Mouse (Mus musculus): ENCODE results near the gene Mthfsd. TPM values are rescaled to one million over a fixed set of nuclear protein-coding genes. Genes with fewer than 3 reads are reported as not detected.

Gene Mthfsd
- total and polyA plus RNA-seq, 2 experiments: 29.5 to 29.8 TPM

DNA sequence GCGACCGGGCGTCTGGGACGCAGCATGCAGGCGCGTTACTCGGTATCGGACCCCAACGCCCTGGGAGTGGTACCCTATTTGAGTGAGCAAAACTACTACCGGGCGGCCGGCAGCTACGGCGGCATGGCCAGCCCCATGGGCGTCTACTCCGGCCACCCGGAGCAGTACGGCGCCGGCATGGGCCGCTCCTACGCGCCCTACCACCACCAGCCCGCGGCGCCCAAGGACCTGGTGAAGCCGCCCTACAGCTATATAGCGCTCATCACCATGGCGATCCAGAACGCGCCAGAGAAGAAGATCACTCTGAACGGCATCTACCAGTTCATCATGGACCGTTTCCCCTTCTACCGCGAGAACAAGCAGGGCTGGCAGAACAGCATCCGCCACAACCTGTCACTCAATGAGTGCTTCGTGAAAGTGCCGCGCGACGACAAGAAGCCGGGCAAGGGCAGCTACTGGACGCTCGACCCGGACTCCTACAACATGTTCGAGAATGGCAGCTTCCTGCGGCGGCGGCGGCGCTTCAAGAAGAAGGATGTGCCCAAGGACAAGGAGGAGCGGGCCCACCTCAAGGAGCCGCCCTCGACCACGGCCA is 8.5 kb upstream of the Mthfsd start:
- peaks cover 34% of the 10 kb centered on the region for H3K27me3 ChIP-seq (ENCODE audit: control insufficient read depth, insufficient read depth, low read length)
- peak overlapping the region; percentile 70; the same call in 1 of the 2 replicates for H3K4me3 ChIP-seq (ENCODE audit: insufficient read depth, low read depth, low read length)
- H3K79me2 ChIP-seq (ENCODE audit: control insufficient read depth, insufficient read depth, low read length): no peaks in the 10 kb centered on the region
- no peaks in the 10 kb centered on the region for H3K36me3 ChIP-seq (ENCODE audit: control insufficient read depth, insufficient read depth, low read length)
- no peaks in the 10 kb centered on the region for H3K4me1 ChIP-seq (ENCODE audit: control insufficient read depth, insufficient read depth, low read length)
- 4% methylated on average over 55 of the region's 55 CpGs for WGBS
- H3K27ac ChIP-seq (replicated peaks; ENCODE audit: insufficient read depth, low read depth, low read length): no peak overlapping the region
- DNase-seq (ENCODE audit: extremely low read depth, low read depth, low spot score): no peak
- TF ChIP-seq CTCF (IDR thresholded peaks at IDR 0.05; ENCODE audit: low read depth, low read length): no peak
- H3K9ac ChIP-seq (ENCODE audit: low read depth, low read length): peak overlapping the region; percentile 71

DNA sequence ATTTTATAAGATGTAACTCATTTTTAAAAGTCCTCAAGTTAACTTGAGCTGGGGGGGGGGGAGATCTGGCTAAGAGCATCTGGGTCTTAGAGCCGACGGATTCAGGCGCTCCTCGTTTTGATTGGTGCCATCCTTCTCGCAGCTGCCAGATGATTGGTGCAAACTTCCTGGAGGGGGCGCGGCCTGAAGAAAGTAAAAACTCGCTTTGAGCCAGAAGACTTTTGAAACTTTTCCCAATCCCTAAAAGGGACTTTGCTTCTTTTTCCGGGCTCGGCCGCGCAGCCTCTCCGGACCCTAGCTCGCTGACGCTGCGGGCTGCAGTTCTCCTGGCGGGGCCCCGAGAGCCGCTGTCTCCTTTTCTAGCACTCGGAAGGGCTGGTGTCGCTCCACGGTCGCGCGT is 7.8 kb upstream of the Mthfsd start, which contains the start of gene Foxc2:
Foxc2 (plus strand) TSS at position 224 of the 400 bp plus-strand sequence.
- H3K9ac ChIP-seq (ENCODE audit: low read depth, low read length): peak within 1 kb of the TSS; percentile 71

DNA sequence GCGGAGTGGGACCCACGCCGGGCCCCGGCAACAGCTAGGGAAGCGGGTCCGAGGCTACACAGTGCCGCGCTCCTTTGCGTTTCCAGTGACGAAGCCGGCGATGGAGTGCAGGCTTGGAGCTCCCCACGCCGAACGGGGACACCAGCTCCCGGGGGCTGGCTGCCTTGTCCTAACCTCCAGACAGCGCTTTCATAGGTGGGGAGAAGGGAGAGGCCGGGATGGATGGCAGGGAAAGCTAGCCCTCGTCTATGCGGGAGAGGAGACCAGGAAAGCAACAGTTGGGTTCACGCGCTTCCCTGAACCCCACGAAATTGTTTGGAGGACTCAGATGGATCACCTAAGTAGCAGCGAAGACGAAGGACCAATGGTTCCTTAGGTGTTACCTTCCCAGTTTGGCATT is 6.9 kb upstream of the Mthfsd start:
- no peak overlapping the region for H3K9ac ChIP-seq (ENCODE audit: low read depth, low read length)
- H3K4me1 ChIP-seq (ENCODE audit: control insufficient read depth, insufficient read depth, low read length): no peaks in the 10 kb centered on the region
- peaks cover 28% of the 10 kb centered on the region for H3K27me3 ChIP-seq (ENCODE audit: control insufficient read depth, insufficient read depth, low read length)
- H3K79me2 ChIP-seq (ENCODE audit: control insufficient read depth, insufficient read depth, low read length): no peaks in the 10 kb centered on the region
- no peaks in the 10 kb centered on the region for H3K36me3 ChIP-seq (ENCODE audit: control insufficient read depth, insufficient read depth, low read length)
- no peak for DNase-seq (ENCODE audit: extremely low read depth, low read depth, low spot score)
- WGBS: 8% methylated on average over 25 of the region's 25 CpGs
- H3K27ac ChIP-seq (replicated peaks; ENCODE audit: insufficient read depth, low read depth, low read length): no peak overlapping the region
- no peak overlapping the region for H3K4me3 ChIP-seq (ENCODE audit: insufficient read depth, low read depth, low read length)
- TF ChIP-seq POLR2A (IDR thresholded peaks at IDR 0.05; ENCODE audit: extremely low read depth, insufficient read depth, low read length) (no peak), CTCF (IDR thresholded peaks at IDR 0.05; ENCODE audit: low read depth, low read length) (no peak)

More for the DNA sequence above, 7.8 kb upstream of the Mthfsd start, which contains the start of gene Foxc2:
- no peaks in the 10 kb centered on the region for H3K4me1 ChIP-seq (ENCODE audit: control insufficient read depth, insufficient read depth, low read length)
- under 1% methylated on average over 25 of the region's 25 CpGs for WGBS
- H3K36me3 ChIP-seq (ENCODE audit: control insufficient read depth, insufficient read depth, low read length): no peaks in the 10 kb centered on the region
- H3K27me3 ChIP-seq (ENCODE audit: control insufficient read depth, insufficient read depth, low read length): peaks cover 33% of the 10 kb centered on the region
- DNase-seq (ENCODE audit: extremely low read depth, low read depth, low spot score): peak; percentile 83
- no peak within 1 kb of the TSS for H3K27ac ChIP-seq (replicated peaks; ENCODE audit: insufficient read depth, low read depth, low read length)
- H3K79me2 ChIP-seq (ENCODE audit: control insufficient read depth, insufficient read depth, low read length): no peaks in the 10 kb centered on the region
- peak within 1 kb of the TSS; percentile 70 for H3K4me3 ChIP-seq (ENCODE audit: insufficient read depth, low read depth, low read length)
- TF ChIP-seq CTCF (IDR thresholded peaks at IDR 0.05; ENCODE audit: low read depth, low read length): no peak

DNA sequence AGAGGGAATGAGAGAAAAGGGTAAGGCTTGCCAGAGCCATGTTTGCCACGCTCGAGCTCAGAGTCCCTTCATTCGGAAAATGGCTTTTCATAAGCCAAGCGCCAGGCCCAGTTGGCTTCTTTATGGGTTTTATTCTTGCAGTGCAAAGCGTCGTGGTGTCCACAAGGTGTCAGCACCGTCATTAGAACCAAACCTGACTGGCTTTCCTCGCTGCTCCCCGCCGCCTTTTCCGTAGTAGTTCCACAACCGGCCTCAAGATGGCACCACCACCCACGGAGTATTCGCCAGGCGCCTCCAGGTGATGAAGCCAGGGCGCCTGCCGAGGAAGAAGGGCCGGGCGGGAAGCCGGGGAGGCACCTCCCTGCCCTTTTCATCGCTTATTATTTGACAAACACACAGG is 5.1 kb upstream of the Mthfsd start:
- no peak for TF ChIP-seq POLR2A (IDR thresholded peaks at IDR 0.05; ENCODE audit: extremely low read depth, insufficient read depth, low read length)
- peak; percentile 98 for TF ChIP-seq CTCF (IDR thresholded peaks at IDR 0.05; ENCODE audit: low read depth, low read length)
- H3K4me3 ChIP-seq (ENCODE audit: insufficient read depth, low read depth, low read length): no peak overlapping the region
- 0% methylated on average over 21 of the region's 21 CpGs for WGBS
- no peak overlapping the region for H3K27ac ChIP-seq (replicated peaks; ENCODE audit: insufficient read depth, low read depth, low read length)
- H3K27me3 ChIP-seq (ENCODE audit: control insufficient read depth, insufficient read depth, low read length): peaks cover 28% of the 10 kb centered on the region
- no peaks in the 10 kb centered on the region for H3K4me1 ChIP-seq (ENCODE audit: control insufficient read depth, insufficient read depth, low read length)
- H3K79me2 ChIP-seq (ENCODE audit: control insufficient read depth, insufficient read depth, low read length): no peaks in the 10 kb centered on the region
- no peaks in the 10 kb centered on the region for H3K36me3 ChIP-seq (ENCODE audit: control insufficient read depth, insufficient read depth, low read length)
- peak; percentile 82 for DNase-seq (ENCODE audit: extremely low read depth, low read depth, low spot score)
- no peak overlapping the region for H3K9ac ChIP-seq (ENCODE audit: low read depth, low read length)

DNA sequence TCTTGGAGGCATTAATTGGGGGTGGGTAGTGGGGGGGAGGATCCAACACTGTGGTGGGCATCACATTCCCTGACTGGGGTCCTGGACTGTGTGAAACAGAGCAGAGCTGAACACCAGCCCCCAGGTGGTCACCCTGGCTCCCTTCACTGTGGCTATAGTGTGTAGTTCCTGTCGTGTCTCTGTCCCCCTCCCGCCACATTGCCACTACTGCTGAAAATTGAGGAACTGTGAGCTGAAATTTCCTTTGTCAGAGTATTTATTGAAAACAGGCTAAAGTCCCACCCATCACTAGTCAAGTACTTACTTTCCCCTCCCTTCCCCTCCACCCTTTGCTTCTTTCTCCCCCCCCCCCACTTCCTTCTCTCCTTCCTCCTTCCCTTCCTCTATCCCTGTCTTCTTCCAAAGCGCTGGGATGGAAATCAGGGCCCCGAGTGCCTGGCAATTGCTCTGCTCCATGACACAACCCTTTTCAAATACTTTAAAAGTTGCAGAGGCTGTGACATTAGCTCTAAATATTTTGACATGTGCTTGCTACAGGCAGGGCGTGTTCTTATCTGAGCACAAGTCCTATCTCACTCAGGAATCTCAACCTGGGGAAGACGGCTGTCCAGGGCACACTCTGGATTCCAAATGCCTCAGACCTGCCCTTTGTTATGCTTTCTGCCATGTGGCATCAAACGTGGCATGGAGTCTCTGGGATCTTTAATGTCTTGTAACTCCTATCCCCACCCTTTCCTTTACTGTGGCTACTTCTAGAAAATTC is 3.1 kb upstream of the Mthfsd start:
- Histone ChIP-seq H3K79me2 (ENCODE audit: control insufficient read depth, insufficient read depth, low read length) (0 out of 2 replicates have a peak, but pooled peaks cover 5% of the 10 kb centered on the region), H3K4me1 (ENCODE audit: control insufficient read depth, insufficient read depth, low read length) (no peaks in the 10 kb centered on the region), H3K4me3 (ENCODE audit: insufficient read depth, low read depth, low read length) (no peak overlapping the region), H3K9ac (ENCODE audit: low read depth, low read length) (no peak overlapping the region), H3K36me3 (ENCODE audit: control insufficient read depth, insufficient read depth, low read length) (no peaks in the 10 kb centered on the region), H3K27ac (replicated peaks; ENCODE audit: insufficient read depth, low read depth, low read length) (no peak overlapping the region), H3K27me3 (ENCODE audit: control insufficient read depth, insufficient read depth, low read length) (peaks cover 10% of the 10 kb centered on the region)
- TF ChIP-seq POLR2A (IDR thresholded peaks at IDR 0.05; ENCODE audit: extremely low read depth, insufficient read depth, low read length): no peak
- no peak for TF ChIP-seq CTCF (IDR thresholded peaks at IDR 0.05; ENCODE audit: low read depth, low read length)
- WGBS: 67% methylated on average over 7 of the region's 7 CpGs
- no peak for DNase-seq (ENCODE audit: extremely low read depth, low read depth, low spot score)

DNA sequence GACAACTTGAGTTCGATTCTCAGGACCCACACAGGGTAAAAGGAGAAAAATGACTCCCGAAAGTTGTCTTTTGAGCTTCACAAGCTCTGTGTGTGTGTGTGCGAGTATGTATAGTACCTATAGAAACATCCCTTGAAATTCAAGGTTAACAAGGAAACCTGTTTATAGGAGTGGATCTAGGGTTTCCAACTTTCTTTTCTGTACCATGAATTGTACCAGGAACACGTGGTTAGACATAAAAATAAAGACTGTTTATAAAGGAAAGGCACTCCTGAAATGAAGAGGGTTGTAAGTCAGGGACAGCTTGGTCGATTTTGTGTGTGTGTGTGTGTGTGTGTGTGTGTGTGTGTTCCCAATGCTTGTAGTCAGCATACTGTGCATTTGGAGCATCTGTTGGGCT is 465 bp upstream of the Mthfsd start:
- H3K27ac ChIP-seq (replicated peaks; ENCODE audit: insufficient read depth, low read depth, low read length): peak overlapping the region; percentile 30; the same call in 1 of the 2 replicates
- no peak for DNase-seq (ENCODE audit: extremely low read depth, low read depth, low spot score)
- H3K4me3 ChIP-seq (ENCODE audit: insufficient read depth, low read depth, low read length): peak overlapping the region; percentile 75
- H3K9ac ChIP-seq (ENCODE audit: low read depth, low read length): peak overlapping the region; percentile 70
- H3K36me3 ChIP-seq (ENCODE audit: control insufficient read depth, insufficient read depth, low read length): no peaks in the 10 kb centered on the region
- WGBS: 14% methylated on average over 5 of the region's 5 CpGs
- TF ChIP-seq CTCF (IDR thresholded peaks at IDR 0.05; ENCODE audit: low read depth, low read length) (no peak), POLR2A (IDR thresholded peaks at IDR 0.05; ENCODE audit: extremely low read depth, insufficient read depth, low read length) (no peak)
- 0 out of 2 replicates have a peak, but pooled peaks cover 5% of the 10 kb centered on the region for H3K79me2 ChIP-seq (ENCODE audit: control insufficient read depth, insufficient read depth, low read length)
- no peaks in the 10 kb centered on the region for H3K27me3 ChIP-seq (ENCODE audit: control insufficient read depth, insufficient read depth, low read length)
- H3K4me1 ChIP-seq (ENCODE audit: control insufficient read depth, insufficient read depth, low read length): no peaks in the 10 kb centered on the region

Measured in liver, adult 2 months (tissue).